Mouse (Mus musculus) kidney, postnatal 10 days (tissue): ENCODE measurements at regions not wholly inside any gene's neighbourhood (a gene's known extent, or its start where the extent isn't known, plus 50 kb on each side); places are given as distances from the start of the nearest gene placed in this dataset.

Experiments
- DNase-seq: peaks from one replicate; pipeline ENCODE4 v3.0.0; 2021; ENCODE audit warnings: mixed read lengths

- DNase-seq: no peak
Measured at GRCm38 (mm10) chr2:178842595-178842994, 412.3 kb downstream of the Cdh26 start.

GRCm38 (mm10) chr2:178843458-178843857 is 413.1 kb downstream of the Cdh26 start:
- DNase-seq: no peak

GRCm38 (mm10) chr2:178844561-178844960 is 414.2 kb downstream of the Cdh26 start:
- no peak for DNase-seq

- no peak for DNase-seq
Measured at GRCm38 (mm10) chr2:178850320-178850719, 420.0 kb downstream of the Cdh26 start.

DNA sequence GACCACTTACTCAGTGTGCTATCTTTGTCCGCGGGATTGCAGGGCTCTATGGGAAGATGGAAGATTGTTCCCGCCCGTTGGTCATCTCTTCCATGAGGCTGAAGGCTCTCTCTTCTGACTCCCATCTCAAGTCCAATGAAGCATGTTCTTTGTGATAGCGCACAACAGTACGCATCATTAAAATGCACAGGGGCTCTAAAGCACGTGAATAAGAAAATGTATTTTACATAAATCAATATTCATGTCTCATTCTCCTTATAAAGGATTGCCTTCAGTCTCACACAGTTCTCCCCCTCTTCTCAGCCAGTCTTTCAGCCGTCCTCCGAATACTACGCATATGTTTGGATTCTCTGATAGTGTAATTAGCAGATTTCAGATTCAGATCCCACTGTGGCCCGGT is 420.4 kb downstream of the Cdh26 start:
- DNase-seq: no peak

DNA sequence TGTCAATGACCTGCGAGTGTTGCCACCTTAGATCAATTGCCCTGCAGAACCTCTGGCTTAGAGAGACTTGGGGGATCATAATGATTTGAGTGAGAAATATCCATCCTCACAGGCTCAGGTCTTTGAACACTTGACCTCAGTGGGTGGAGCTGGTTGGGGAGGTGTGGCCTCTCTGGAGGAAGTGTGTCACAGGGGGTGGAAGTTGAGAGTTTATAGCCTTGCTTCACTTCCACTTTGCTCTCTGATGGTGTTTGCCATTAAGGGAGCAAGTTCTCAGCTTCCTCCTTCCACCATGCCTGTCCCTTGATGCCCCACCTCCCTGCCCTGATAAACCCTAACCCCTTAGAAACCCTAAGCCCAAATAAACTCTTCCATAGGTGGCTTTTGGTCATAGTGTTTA is 423.7 kb downstream of the Cdh26 start:
- no peak for DNase-seq

DNA sequence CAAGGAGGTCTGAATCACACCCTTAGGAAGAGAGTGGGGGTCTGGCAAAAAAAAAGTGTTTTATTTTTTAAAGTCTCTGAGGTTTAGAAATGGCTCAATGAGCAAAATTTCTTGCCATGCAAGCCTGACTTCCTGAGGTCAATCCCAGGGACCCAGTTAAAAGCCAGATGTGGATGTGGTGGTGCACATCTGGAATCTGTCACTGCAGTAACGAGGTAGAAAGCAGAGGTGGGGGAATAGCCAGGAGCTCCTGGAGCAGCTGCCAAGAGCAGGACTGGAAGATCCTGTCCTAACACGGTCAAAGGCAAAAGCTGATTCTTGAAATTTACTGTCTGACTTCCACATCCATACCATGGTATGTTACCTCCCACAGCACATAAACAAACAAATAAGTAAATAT is 424.4 kb downstream of the Cdh26 start:
- DNase-seq: no peak

GRCm38 (mm10) chr2:178862620-178863019 is 432.3 kb downstream of the Cdh26 start:
- no peak for DNase-seq

GRCm38 (mm10) chr2:178867086-178867485 is 436.8 kb downstream of the Cdh26 start:
- peak; percentile 65 for DNase-seq

GRCm38 (mm10) chr2:178869160-178869559 is 438.8 kb downstream of the Cdh26 start:
- no peak for DNase-seq

GRCm38 (mm10) chr2:178878436-178878835 is 448.1 kb downstream of the Cdh26 start:
- DNase-seq: no peak

DNA sequence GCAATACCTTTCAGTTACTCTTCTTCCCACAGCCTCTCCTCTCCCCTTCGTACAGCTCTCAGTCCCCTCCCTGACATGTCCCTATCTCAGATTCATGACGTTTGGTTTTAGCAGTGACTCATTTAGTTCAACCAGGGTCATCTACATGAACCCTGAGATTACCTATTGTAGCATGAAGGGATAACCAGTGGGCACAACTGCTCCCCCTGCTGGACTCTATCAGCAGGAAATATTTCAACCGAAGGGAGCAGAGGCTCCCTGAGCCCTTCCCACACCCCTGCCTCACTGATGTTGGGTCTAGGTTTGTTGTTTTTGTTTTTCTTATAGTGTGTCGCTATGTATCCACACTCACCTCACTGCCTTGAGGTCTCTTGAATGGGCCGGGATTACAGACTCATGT is 455.4 kb downstream of the Cdh26 start:
- peak; percentile 26 for DNase-seq

DNA sequence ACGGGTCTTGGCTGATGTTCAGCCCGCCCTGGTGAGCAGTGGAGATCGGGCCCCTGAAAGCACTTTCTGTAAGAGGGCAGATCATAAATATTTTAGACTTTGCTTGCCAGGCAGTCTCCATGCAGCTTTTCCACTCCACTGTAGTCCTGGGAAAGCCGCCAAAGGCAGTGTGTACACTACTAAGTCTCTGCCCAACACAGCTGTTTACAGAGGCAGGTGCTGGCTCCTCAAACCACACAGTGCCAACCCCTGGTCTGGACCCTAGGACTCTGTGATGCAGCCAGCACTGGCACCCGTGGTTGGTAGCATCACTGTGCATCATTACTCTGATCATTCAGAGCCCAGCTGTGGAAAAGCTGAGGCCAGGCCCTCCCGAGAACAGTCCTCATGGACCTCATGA is 458.4 kb downstream of the Cdh26 start:
- peak; percentile 7 for DNase-seq

GRCm38 (mm10) chr2:178902397-178902796 is 472.1 kb downstream of the Cdh26 start:
- DNase-seq: no peak

- DNase-seq: no peak
Measured at GRCm38 (mm10) chr2:178909325-178909724, 479.0 kb downstream of the Cdh26 start.

- DNase-seq: no peak
Measured at GRCm38 (mm10) chr2:178911646-178912045, 481.3 kb downstream of the Cdh26 start.

DNA sequence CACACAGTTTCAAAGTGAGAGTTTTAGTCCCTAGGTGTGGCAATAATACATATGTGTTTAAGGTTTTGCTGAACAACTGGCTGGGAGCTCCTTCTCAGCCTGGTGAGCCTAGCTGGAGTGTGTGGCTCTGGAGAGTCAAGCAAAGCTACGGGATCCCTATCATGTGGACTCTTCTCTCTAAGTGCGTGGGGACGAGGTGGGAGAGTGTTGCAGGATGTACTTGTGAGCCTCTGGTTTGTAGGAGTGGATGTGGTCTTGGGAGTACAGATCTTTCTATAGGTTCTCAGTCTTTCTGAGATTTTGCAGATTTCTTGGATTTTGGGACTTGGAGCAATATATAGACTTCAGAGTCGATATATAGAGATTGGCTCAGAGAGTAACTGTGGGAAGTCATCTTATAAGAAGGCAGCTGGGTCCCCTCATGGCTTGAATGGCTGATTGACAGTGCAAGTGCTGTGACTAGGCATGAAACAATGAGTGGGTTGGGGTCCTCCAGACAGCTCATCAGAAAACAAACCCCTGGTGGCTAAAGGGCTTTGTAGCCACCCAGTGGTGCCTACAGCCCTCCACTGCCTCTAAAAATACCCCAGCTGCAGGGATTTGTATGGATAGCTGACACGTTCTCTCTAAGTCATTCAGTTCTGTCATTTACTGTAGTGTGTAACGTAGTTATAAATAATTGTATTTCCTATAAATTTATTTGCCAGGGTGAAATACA is 486.1 kb downstream of the Cdh26 start:
- DNase-seq: no peak

DNA sequence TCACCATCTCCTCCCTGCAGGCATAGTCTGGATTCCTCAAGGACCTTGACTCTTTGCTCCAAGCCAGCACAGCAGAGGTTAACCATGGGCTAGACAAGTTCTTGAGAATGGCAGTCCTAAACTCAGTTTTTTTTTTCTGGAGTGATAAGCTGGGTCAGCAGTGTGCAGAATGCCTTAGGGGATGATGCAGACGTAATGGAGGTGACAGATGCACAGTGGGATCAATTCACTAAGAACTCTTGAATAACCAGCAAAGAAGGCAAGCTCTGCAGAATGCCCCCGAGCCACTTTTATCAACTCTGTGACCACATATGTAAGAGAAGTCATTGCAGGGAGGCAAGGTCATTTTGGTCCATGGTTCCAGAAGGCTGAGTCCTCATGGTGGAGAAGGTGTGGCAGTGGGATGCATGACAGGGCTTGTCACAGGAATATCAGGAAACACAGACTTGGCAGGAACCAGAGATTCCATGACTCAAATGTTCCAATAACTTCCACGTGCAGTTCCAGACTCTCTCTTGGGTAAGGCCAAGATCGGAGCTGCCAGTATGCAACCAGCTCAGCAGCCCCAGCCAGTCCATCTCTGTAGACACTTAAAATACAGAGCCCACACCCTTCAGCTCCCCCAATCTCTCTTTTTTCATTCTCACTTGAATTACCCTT is 494.3 kb downstream of the Cdh26 start:
- no peak for DNase-seq

DNA sequence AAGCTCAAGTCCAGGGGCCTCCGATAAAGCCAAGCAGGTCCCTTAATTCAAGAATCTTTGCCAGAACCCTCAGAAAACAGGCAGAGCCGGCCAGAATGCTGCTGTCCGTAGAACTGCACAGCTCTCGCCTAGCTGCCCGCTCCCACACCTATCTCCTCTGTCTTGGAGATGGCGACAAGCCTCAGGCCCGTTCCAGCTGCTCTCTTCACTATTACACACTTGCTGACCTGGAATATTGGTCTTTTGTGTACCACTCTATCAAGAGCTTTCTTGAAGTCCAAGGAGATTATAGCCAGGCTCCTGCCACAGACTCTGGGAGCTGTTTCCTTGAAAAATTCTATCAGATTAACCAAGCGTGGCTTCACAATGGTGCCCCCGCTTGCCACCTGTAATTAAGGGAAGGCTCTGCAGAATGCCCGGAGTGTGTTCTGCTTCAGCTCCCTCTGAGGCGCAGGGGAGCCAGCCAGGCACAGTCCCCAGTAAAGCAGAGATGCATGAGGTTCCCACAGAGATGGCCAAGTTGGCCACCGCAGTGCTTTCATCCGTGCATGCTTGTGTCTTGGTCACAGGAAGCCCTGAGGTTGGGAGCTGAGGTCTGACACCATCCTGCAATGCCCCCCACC is 496.8 kb downstream of the Cdh26 start:
- DNase-seq: peak; percentile 30

DNA sequence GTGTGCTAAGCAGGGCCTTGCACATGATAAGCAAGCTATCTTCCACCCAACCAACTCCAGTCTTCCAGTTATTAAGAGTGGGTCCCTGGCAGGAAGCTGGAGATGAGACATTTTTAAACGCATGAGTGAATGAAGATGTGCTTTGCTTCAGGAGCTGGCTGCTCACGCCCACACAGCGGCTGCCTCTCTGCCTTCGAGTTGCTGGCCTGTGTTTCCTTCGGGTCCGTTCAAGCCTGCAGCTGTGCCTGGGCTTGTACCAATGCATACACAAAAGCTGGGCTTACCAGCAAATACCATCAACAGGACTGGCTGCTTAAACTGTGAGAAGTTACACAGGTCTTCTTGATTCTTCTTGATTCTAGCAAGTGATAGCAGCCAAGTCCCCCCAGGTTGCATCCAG is 498.7 kb downstream of the Cdh26 start:
- no peak for DNase-seq

DNA sequence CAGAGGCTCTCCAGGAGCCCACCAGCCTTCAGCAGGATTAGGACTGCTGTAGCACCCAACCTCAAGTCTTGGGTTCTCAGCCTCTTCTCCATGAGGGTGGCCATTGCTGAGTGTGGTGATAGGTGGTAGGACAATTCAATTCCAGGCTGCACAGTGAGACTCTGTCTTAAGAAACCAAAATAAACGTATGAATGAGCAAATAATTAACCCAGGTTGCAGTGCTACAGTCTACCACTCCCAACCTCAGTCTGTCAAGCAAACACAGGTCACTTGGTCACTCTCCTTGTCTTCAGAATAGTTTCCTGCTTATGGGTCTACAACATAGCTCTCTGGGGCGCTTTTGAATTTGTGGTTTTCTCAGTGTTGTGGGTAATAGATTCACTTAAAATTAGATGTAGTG is 499.8 kb downstream of the Cdh26 start:
- DNase-seq: no peak

DNA sequence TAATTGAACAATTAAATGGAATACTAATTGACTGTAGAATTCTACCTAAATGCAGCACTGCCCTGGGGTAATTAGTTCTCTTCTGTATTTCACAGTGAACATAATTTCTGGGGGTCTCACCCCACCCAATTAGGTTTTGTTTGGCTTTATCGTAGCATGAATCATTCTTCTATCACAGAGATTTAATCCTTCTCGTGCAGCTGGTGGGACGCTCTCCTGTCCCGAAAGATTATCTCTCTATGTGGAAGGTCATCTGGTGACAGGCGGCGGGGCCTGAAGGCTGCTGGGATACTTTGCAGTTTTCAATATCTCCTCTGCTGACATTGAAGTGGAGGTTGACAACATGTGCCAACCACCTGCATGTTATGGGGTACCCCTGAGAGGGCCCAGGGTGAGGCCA is 493.8 kb upstream of the Cdh4 start:
- DNase-seq: no peak

- no peak for DNase-seq
Measured at GRCm38 (mm10) chr2:178949103-178949502, 493.1 kb upstream of the Cdh4 start.

DNA sequence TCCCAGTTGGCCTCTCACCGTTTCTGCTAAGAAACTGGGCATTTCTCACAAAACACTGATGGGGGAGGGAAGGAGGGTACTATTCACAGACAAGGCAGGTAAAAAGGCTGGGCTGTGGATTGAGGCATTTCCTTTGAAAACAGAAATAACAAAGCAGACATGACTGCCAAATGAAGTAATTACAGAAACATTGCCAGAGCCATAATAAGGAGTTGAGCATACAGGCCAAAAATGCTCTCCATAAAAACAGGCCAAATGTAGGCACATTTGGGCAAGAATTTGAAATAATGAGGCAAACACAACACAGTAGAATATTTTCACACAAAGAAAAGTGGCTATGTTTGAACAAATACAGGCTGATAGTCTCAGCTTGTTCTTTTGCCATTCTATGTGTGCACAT is 491.9 kb upstream of the Cdh4 start:
- DNase-seq: no peak
